Mouse (Mus musculus): ENCODE measurements around the gene Steap3. TPM values are rescaled to one million over a fixed set of nuclear protein-coding genes. Genes with fewer than 3 reads are reported as not detected.

Gene Steap3
- total RNA-seq, 2 experiments from 2014 or later: 26.9 to 32.1 TPM

DNA sequence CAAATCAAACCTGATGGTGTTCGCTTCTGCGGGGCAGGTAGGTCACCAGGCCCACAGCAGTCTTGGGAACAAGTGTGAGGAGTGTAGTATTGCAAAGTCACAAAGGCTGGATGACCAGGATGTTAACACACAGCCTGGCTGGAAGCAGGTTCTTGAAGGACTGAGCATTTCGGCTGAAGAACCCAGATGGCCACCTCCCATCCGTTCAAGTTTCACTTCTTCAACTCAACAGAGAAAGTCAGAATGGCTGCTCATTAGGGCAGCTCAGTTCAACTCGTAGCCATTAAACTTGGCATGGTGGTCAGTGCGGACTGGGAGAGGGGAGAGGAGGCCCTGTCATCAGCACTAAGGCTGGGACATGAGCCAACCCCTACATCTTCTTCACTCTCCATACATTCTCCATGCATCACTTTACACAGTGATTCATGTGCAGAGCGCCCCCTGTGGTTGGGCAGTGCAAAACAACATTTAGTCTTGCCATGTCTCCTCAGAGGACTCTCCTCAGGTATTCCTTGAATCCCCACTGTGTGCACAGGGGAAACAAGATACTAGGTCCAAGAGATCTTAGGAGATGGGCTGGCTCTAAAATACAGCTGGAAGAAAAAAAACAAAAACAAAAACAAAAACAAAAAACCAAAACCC lies 19.9 kb downstream of the Steap3 start:
- DNase-seq: no peak
- intact Hi-C loops (cut with DNase I): no loop called here

DNA sequence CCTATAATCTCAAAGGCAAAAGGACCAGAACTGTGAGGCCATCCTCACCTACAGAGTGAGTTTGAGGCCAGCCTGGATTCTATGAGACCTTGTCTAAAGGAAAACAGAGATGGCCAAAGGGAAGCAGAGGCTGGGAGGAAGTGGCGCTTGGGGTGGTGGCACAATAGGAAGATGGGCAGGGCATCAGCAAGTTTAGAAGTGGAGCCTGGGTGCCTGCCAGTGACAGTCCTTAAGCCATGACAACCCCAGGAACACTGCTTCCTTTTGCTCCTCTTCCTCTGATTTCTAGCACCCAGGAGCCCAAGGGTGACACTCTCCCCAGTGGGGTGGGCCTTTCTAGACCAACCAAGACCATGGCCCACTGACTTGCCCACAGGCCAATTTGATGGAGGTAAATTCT lies 21.3 kb downstream of the Steap3 start:
- intact Hi-C loops (cut with DNase I): no loop called here
- DNase-seq: no peak

DNA sequence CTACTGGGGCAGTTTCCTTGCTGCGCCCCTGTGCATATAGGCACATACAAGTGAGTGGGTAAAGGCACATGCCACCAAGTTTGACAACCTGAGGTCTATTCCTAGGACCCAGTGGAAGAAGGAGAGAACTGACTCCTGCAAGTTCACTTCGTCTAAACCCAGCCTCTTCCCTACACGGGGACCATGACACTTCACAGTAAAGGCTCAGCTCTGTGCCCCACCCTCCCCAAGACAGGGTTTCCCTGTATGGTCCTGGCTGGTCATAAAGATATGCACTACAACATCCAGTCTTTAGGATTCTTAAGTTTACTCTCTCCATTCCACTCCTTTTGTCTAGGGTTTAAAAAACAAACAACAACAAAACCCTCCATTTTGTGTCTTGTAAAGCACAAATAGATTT lies 21.9 kb downstream of the Steap3 start:
- DNase-seq: no peak
- intact Hi-C loops (cut with DNase I): no loop called here

DNA sequence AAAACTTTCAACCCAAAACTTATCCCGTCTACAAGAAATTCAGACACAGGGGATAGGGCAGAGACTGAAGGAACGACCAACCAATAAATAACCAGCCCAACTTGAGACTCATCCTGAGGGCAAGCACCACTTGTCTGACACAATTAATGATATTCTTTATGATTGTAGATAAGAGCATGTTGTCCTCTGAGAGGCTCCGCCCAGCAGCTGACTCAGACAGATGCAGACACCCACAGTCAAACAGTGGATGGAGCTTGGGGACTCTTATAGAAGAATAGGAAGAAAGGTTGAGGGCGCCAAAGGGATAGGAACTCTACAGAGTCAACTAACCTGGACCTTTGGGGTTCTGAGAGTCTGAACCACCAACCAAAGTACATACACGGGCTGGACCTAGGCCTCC lies 22.7 kb downstream of the Steap3 start:
- DNase-seq: no peak
- intact Hi-C loops (cut with DNase I): loop anchor here (2.0 kb wide), 1 partner anchor 15 kb away; no protein-coding TSS in a partner anchor

DNA sequence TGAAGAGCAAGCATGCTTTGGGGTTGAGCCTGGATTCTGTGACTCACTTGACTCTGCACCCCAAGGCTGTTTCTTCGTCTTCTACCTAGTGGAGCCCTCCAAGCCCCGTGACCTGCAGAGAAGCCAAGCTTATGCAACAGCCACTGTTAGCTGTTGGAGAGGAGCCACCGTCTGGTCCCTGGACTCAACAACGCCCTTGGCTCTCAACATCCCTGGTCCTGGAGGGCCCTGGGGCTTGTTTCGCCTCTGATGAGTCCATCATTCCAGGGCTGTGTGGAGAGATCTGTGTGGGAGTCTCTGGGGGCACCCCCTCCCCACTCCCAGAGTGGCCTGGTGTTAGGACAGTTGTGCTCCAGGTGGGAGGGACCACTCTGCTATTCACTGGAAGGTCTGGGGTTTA lies 24.3 kb downstream of the Steap3 start:
- peak; percentile 92 to 93 for DNase-seq
- intact Hi-C loops (cut with DNase I): loop anchor here (2.0 kb wide), 1 partner anchor 17 kb away; no protein-coding TSS in a partner anchor

DNA sequence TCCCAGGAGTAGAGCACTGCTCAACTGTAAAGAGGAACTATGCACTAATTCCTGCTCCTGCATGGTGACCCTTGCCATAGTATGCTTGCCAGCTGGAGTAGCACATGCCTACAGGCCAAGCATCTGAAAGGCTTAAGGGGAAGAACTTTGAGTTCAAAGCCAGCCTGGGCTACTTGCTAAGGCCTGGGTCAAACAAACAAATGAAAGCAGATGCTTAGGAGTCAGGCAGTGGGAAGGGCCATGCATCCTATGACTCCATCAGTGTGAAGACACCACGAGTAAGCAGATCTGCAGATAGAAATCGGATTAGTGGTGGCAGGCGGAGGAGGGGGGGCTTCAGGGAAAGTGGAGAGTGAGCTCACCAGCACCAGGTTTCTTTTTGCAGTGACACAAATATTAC lies 25.2 kb downstream of the Steap3 start:
- intact Hi-C loops (cut with DNase I): no loop called here
- no peak for DNase-seq

DNA sequence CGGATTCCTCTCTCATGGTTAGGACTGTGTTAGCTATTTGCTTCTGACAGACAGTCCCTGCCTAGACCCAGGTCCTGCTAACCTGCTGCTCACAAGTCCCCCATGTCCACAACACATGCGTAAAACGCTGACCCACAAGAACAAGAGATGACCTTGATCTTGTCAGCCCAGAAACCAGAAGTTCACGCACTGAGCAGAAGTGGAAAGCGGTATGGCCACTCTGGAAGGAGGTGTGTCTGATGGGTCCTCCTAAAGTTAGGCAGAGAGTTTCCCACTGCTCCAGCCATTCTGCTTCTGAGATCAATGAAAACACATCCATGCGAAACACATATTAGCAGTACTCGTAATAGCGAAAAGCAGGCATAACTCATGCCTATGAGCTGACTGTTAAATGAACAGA lies 25.6 kb downstream of the Steap3 start:
- no peak for DNase-seq
- intact Hi-C loops (cut with DNase I): no loop called here

DNA sequence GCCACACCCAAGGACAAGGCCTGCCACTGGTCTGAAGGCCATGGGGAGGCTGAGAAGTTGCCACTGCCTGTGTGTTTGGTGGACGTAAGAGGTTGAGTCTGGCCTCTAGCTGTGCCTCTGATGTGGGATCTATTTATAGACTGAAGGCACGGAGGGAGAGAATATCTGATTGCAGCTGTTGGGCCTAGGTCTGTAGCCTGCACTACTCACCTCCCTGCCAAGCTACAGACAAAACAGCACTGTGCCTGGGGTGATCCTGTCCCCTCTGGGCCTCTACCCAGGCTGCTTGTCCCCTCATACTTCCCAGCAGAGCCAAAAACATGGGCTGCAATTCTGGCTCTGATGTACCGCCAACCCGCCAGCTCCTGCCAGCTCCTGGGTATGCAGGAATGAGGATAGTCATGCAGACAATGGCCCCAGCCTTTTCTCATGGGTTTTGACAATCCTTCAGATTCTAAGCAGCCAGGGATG lies 26.8 kb downstream of the Steap3 start:
- DNase-seq: peak; percentile 80 to 81
- intact Hi-C loops (cut with DNase I): no loop called here

DNA sequence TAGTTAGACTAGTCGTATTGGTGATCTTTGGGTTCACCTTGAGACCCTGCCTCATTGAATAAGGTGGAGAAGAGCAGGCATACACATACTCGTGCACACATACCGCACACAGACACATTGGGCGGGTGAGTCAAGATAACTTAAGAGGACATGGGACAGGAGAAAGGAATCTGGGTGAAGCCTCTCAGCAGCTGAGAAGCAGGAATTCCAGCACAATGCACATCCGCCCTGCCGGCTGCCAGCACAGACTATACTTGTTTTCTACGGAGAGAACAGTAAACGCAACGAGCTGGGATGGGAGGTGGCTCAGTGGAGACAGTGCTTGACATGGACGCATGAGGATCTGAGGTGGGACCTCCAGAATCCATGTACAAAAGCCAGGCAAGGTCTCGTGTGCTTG lies 27.9 kb downstream of the Steap3 start:
- intact Hi-C loops (cut with DNase I): no loop called here
- DNase-seq: no peak

DNA sequence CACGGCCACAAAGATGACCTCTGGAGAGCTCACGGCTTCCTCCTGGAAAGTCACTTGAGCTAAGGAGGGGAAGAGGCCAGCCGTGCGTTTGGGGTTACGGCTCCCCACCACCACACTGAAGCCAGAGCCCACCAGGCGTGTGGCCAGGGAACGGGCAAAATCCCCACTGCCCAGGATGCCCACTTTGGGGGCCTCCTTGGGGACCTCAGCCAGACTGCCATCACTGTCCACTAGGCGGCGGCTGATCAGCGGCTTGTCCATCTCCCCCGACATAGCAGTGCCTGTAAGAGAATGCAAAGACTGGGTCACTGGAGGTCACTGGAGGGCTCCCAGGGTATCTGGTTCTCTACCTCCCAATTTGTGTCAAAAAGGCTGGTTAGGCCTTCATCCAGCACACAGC lies 28.5 kb downstream of the Steap3 start:
- intact Hi-C loops (cut with DNase I): no loop called here

DNA sequence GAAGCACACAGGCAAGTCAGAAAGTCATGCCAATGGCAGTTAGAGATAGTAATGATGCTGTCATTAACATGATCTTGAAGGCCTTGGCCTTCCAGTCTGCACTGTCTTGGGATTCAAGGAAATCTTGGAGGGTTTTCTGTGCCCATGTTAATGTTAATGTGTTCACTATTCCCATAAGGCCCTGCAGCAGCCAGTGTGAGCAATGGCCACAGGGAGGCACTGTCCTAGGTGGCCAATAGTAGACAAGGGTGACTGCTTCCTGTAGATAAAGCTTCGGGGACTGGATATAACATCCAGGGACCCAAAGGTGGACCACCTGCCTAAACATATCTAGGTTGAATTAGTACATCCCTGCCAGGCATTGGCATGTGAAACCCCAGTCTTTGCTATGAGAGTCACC lies 35.4 kb downstream of the Steap3 start:
- no peak for DNase-seq
- intact Hi-C loops (cut with DNase I): no loop called here

More for the DNA sequence above, 28.5 kb downstream of the Steap3 start:
- DNase-seq: no peak

DNA sequence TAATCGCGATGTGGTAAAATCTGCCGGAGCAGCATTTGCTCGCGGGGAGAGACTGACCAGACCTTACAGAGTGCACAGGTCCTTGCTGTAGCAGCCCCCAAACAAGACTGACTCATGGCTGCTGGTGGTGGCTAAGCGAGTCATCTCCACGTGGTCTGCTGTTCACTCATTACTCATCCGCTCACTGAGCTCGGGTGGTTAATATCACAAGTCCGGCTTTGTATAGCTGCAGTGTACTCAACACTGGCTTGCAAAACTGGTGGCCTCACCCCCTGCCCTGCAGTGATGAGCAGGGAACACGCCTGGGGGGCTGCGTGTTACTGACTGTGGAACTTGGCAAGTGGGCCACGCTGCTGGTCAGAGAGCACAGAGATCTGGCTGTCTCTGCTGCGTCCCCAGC lies 36.1 kb downstream of the Steap3 start:
- intact Hi-C loops (cut with DNase I): no loop called here
- DNase-seq: no peak

DNA sequence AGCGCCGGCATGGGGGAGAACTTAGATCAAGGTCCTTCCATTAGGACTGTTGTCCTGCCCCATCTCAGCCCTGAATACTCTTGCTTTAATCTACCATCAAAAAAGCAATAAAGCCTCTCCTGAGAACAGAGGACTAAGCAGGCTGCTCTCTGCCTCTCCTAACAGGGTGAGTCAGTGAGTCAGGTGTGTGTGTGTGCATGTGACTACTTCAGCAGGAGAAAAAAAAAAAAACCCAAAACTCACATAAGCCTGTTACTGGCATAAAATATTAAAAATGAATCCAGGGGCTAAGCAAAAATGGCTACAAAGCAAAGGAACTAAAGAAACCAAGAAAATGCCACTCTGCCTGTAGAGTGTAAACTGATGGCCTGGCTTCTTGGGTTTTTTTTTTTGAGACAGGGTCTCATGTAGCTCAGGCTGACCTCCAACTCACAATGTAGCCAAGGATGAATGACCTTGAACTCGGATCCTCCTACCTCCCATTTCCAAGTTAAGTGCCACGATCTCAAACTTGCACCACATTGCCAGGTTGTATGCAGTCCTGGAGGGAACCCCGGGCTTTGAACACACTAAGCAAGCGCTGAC lies 36.8 kb downstream of the Steap3 start:
- no peak for DNase-seq
- intact Hi-C loops (cut with DNase I): no loop called here

DNA sequence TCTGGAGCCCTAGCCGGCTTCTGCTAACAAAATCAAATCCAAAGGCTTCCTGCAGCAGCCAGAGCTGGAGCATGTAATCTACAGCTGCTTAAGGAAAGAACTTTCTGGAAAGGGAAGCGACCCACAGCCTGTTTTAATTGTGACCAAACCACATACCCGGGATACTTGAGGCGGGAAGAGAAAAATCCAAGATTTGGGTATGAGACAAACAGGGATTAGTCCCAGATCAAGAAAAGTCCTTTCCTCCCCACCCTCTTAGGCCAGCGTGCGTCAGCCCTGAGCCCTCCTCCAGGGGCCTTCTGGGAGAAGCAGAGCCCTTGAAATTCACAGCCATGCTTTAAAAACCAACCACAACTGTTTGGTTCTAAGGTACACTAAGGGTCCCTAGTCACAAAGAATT lies 40.3 kb downstream of the Steap3 start:
- intact Hi-C loops (cut with DNase I): no loop called here
- no peak for DNase-seq

DNA sequence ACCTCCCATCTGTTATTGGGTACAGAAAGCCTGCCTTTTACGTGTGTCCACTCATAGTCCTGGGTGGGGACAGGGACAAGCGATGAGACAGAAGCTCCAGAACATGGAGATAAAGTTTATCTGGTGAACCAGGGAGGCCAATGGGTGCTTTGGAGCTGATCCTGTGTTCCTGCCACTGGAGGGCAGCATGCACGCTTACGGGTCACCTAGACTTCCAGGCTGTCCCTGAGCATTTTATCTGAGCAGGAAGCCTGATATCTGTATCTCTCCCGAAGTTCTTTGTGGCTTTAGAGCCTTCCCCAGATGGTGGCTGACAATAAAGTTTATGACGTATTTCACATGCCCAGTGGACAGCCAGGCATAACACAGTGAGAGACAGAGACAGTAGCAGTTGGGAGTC lies 41.2 kb downstream of the Steap3 start:
- intact Hi-C loops (cut with DNase I): no loop called here
- DNase-seq: peak in 1 of 2 experiments; percentile 47

DNA sequence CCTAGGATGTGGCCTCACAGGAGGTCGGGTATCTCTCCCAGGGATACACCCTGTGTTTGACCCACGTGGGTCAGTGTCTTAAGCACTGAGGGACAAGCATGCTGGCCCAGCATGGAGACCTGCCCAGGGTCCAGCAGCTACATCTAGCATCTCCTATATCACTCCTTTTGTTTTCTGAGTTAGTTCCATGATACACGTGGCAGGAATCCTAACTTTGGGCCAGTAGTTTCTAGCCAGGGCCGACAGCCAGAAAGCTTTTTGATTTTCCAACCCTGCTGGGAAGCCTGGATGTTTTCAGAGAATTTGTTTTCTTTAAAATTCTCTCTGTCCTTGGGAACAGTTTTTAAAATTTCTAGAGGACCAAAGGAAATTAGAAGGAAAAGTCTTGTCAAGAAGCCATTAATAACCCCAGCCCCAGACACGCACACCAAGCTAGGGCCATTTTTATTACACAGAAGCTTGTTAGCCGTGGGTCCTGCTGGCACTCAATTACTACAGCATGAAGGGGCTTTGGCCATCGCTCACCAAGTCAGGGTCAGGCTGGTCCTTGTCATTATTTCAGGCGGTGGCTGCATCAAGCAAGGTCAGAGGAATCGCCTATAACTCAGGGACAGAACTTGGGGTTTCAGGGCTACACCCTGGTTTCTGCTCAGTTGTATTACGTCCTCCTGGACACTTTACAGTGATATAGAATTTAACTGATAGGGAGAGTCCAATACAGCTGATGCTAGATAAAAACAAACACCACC lies 42.6 kb downstream of the Steap3 start:
- peak; percentile 59 to 61 for DNase-seq
- intact Hi-C loops (cut with DNase I): no loop called here

DNA sequence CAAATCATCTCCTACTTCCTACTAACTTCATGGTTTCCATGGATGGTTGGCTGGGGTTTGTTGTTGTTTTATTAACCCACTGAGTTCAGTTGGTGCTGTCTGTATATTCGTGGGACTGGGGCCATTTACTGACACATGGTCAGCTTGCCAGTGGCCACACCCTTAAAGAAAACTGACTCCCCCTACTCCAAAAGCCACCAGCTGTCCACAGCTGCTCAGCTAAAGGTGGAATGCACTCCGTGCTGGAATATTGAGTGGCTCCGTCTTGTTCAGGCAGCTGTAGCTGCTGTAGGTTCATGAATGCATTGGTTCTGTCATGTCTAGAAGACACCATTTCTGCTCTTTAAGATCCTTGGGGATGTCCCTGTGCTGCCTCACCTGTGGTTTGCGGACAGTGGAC lies 48.9 kb downstream of the Steap3 start:
- intact Hi-C loops (cut with DNase I): no loop called here

DNA sequence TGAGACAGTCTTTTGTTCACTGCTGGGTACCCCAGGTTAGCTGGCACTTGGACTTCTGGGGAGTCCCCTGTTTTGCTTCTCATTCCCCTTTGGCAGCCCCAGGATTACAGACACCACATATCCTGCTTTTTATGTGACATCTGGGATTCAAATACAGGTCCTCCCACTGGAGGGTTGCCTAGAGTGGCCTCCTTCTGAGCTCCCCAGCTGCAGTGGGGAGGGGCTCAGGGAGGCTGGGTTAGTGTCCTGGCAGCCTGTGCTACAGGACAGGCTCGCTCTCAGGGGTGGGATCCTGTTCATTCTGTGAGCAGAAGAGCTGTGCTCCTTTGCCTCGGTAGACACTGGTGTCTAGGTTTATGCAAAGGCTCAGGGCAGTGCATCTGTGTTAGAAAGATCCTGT lies 51.2 kb downstream of the Steap3 start:
- intact Hi-C loops (cut with DNase I): no loop called here
- DNase-seq: peak in 1 of 2 experiments; percentile 29

More for the DNA sequence above, 48.9 kb downstream of the Steap3 start:
- no peak for DNase-seq

DNA sequence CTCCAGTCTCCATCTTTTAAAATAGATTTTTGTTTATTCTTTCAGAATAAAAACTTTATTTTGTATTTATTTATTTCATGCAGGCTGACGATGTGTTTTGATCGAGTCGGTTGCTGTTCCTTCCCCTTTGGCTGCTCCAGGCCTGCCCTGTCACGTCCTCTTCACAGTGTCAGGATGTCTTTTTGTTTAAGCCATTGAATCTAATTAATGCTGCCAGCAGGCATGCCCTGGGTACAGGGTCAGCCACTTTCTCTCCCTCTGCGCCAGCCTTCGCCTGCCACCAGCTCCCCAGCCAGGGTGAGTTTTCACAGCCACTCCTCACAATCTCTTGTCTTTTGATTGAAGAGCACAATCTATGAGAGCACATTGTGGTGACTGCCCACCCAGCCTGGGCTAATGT lies 51.7 kb downstream of the Steap3 start:
- intact Hi-C loops (cut with DNase I): no loop called here
- no peak for DNase-seq

DNA sequence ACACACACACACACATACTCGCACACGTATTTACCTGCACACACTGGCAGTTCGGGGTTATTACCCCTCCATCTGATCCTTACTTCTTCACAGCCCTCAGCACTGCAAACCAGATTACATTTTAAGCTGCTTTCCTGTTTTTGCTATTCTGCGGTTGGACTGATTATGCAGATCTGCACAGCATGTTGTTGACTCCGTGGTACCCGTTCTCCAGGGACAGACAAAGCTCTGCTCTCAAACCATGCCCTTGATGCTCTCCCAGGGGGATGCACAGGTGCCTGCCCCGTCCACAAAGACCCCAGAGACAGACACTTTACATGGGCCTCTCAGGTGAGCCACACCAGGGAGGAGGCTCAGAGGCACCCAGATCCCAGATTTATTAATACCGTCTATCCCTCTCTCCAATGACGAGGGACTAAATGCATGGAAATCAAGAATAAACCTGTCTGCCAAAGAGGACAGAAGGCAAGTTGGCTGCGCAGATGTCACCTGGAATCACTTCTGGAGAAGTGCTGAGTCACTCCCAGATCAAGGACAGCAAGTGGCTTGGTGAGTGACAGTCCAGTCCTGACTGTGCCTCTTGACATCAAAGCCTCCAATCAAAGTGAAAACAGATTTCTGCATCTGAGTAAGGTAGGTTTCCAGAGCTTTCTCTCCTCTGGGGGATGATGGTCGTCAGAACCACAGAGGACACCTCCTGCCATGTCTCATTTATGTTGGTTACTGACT lies 63.8 kb downstream of the Steap3 start:
- DNase-seq: no peak
- intact Hi-C loops (cut with DNase I): no loop called here

DNA sequence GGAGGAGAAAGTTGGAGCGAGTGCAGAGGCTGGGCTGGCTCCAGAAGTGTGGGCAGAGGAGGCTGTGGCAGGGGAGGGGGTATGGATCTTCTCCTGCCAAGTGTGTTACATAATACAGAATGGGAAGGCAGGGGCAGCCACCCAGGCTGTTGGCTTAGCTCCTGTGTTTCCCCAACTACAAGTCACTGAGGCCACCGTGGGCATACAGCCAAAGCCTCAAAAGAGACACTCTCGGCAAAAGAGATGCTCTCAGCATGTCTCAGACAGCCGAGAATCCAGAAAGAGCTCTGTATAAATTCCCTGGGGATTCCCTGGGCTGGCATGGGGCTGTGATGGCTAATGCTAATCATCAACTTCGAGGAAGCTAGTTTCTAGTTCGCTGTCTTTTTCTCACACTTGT lies 64.9 kb downstream of the Steap3 start:
- intact Hi-C loops (cut with DNase I): no loop called here
- no peak for DNase-seq

All from heart, postnatal 10 days (tissue).